Mouse (Mus musculus) G1E (cell line): ENCODE data around the gene Fkbp8.

Experiments
- CTCF ChIP-seq: IDR thresholded peaks from 2 replicates; pipeline ENCODE4 v1.5.1; 2012; ENCODE audit warnings: low read depth, low read length, inconsistent platforms, mixed read lengths
- GATA1 ChIP-seq: IDR thresholded peaks from 2 replicates; pipeline ENCODE4 v1.6.1; 2012; ENCODE audit warnings: borderline replicate concordance, low read length, inconsistent platforms, mixed read lengths
- GATA2 ChIP-seq: IDR thresholded peaks from 2 replicates; pipeline ENCODE4 v1.6.1; 2012; ENCODE audit warnings: low read depth, low read length, inconsistent platforms, borderline replicate concordance
- POLR2AphosphoS5 ChIP-seq: IDR thresholded peaks from 2 replicates; pipeline ENCODE4 v1.6.1; 2012; ENCODE audit warnings: low read depth, low read length, inconsistent platforms; ENCODE audit not compliant: insufficient replicate concordance
- TAL1 ChIP-seq: conservative IDR thresholded peaks from 2 replicates; pipeline ENCODE4 v1.6.1; 2012; ENCODE audit warnings: low read depth, low read length, inconsistent platforms, mixed read lengths

DNA sequence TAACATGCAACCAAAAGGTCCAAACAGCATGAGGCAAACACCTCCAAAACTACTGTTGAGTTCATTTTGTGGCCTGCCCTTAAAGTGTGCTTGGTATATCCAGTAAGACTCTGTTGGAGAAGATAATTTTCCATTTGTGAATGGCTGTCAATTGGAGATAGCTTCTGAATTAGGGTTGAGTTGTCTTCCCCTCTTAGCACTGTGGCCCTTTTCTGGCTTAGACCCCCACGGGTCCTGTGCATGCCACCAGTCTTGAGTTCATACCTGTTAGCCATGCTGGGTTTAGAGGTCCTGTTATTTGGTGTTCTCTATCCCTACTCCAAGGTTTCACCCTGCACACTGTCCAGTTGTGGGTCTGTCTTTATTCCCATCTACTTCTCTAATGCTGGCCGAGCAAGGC, 15.8 kb upstream of the Fkbp8 start:
- TF ChIP-seq CTCF (no peak), TAL1 (no peak), GATA1 (no peak), POLR2AphosphoS5 (peak; percentile 71; the same call in 1 of the 2 replicates), GATA2 (no peak)
